Mouse (Mus musculus): ENCODE data around the gene 6030452D12Rik. TPM values are rescaled to one million over a fixed set of nuclear protein-coding genes. Genes with fewer than 3 reads are reported as not detected.

6030452D12Rik gene
- total RNA-seq, 2 experiments from 2014 or later: not detected

Other genes with a start within 250 kb of the 6030452D12Rik start
- gene Smpd3, start 162.5 kb upstream of the 6030452D12Rik start, total RNA-seq (2021): 10 to 100 TPM; 74.0 to 80.3 TPM
- 10 to 100 TPM; 11.1 to 12.6 TPM for gene Zfp90, start 85.2 kb upstream of the 6030452D12Rik start, total RNA-seq (2021)
- gene Cdh3, start 10.4 kb downstream of the 6030452D12Rik start, total RNA-seq (2021): under 1 TPM in 1 of 2 experiments, not detected in 1; 0.25 TPM
- gene Gm10073, start 72.9 kb downstream of the 6030452D12Rik start, total RNA-seq (2021): 10 to 100 TPM; 87.0 to 90.7 TPM
- gene Cdh1, start 102.8 kb downstream of the 6030452D12Rik start, total RNA-seq (2021): under 1 TPM; 0.27 to 0.76 TPM
- 1 to 10 TPM; 6.6 to 6.7 TPM for gene Tango6, start 182.5 kb downstream of the 6030452D12Rik start, total RNA-seq (2021)

Data from layer of hippocampus, adult 18-20 months (tissue).